Mouse (Mus musculus) thymus, postnatal 36 days (tissue): ENCODE data around the gene Hps3.
"Not testable (repeated sequence)": the region's sequence is repeated elsewhere in the genome, so short reads cannot be mapped to it uniquely, and the experiment has no call there.

Experiments used
- DNase-seq, 2 experiments: peaks; one replicate each; pipeline ENCODE4 v3.0.0; 2022; ENCODE audit warnings: mixed read lengths in 2 of 2

Gene Hps3

DNA sequence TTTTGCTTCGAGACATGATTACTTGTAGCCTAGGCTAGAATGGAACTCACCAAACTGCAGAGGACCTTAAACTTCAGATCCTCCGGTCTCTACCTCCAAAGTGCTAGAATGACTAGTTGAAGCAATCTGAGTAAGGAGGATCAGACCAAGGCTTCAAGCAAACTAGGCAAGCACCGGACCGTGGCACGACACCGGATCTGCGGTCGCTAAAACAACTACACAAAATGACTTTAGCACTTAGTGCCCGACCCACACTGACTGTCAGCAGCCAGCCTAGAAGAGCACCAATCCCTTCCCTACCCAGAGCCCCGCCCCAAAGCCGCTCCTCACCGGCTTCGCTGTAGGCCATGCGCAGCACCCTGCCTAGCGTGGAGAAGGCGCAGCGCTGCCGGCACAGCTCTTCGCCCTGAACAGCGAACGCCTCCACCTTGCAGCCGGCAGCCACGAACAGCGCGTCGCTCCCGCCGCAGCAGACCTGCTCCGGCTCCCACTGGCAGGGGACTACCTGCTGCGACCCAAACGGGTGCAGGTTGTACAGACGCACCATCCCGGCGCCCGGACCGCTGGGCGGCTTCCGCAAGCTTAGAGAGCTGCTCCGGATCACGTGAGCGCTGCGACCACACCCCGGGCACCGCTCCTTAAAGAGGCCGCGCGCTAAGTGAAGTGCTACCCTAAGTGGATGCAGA is at the start of gene Hps3:
Gene Hps3, minus strand, starts transcription at position 597 of the 686 bp plus-strand sequence.
- DNase-seq: peak; percentile 86 to 87

- no peak for DNase-seq
Measured at GRCm38 (mm10) chr3:20082161-20082560, 47.0 kb upstream of the Hps3 start.

DNA sequence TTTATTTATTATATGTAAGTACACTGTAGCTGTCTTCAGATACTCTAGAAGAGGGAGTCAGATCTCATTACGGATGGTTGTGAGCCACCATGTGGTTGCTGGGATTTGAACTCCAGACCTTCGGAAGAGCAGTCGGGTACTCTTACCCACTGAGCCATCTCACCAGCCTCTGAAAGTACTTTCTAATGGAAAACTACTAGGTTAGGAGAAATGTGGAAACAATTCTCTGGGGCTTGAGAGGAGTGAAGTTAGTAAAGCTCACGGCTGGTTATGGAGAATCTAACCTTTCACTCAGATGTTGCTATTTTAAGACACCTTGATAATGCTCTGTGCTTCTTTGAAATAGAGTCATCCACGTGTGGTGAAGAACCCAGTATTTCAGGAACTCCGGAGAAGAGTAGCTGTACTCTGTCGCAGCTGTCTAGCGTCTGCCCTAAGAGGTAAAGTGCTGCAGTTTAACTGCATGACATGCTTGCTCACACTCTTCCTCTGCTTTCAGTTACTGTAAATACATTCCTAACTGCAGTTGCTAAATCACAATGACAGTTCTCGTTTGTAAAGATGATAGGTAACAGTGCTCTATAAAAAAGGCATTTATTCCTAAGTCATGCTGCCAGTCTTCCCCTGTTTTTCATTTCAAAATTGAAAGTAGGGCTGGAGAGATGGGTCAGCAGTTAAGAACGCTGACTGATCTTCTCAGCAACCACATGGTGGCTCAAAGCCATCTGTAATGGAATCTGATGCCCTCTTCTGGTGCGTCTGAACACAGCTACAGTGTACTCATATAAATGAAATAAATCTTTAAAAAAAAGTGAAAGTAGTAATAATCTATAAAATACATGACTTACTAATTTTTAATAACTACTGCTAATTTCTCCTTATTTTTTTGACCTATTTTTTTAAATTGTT is 41.3 kb upstream of the Hps3 start:
- DNase-seq: no peak

- no peak for DNase-seq
Measured at GRCm38 (mm10) chr3:20058197-20058541, 23.1 kb upstream of the Hps3 start.

DNA sequence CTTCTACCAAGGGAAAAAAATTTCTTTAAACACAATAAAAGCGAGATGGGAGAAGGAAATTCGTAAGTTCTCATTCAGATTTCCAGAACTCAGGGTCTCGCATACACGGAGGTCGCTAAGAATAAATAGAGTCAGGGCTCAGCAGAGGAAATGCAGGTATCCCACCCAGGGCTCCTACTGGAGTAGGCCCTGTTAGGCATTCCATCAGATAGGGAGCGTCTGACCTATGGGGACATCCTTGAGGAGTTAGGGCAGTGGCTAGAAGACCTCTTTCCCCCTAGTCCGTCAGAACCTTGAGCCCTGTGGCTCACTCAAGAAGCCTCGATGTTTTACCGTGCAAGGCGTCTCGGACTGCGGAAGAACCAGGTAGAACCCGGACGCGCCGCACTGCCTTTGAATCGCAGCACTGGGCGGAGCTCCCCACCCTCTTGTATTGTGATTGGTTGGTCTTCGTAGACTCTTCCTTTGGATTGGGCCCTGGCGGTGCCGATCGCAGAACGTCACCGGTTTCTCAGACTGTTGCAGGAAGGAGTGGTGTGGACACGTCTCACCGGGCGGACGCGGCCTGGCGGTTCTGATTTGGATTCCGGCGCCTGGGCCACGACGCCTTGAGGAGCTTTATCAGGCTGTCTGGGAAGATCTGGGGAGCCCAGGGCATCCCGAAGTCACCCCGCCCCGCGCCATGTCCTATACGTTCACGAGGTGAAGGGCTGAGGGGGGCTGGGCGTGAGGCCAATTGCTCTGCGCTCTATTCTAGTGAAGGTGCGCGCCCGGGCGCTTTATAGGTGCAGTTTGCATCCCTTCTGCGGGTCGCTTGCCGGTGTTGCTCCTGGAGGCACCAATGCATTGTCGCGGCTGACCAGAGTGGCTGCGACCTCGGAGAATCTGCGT is 22.4 kb upstream of the Hps3 start, which contains the start of gene Hltf:
Gene Hltf, plus strand, starts transcription at position 506 of the 891 bp plus-strand sequence.
- DNase-seq: peak; percentile 93 to 94

GRCm38 (mm10) chr3:20044736-20045135 is 9.6 kb upstream of the Hps3 start:
- not testable (repeated sequence) for DNase-seq

DNA sequence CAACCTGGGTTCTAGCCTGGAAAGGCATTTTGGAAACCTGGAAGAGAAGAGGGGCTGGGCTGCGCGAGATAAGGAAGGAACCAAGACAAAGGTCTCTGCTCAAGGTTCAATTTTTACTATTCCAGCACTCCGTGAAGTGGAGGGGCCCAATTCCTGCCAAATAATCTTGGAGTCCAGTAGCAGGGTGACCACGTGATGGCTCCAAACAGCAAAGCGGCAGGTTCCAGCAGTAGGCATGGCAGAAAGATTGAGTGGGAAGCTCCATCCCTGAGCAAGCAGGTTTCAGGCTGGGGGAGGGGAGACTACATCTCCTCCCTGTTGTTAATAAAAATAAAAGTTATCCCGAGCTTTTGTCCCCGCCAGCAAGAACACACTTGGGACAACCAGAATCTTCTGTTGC is 6.3 kb upstream of the Hps3 start:
- DNase-seq: not testable (repeated sequence)

DNA sequence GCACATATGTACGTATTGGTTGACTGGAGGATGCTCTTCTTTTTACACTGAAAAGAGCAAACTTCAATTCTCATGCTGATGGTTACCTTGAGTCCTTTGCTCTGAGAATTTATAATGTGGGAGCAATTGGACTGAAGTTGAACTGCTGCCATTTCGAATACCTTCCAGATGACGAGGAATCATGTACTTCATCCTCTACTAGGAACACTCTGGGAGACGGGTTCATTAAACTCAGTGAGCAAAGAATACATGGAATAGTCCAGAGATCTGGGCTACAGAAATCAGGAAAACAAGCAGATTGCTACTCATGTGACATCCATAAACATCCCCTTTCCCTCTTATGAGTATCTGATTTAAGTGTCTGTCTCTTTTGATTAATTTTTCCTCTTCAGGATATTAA is 954 bp upstream of the Hps3 start:
- DNase-seq: no peak

GRCm38 (mm10) chr3:20033761-20034718 is 1.1 kb downstream of the Hps3 start:
- no peak for DNase-seq

- DNase-seq: no peak
Measured at GRCm38 (mm10) chr3:20030807-20031206, 4.3 kb downstream of the Hps3 start.

DNA sequence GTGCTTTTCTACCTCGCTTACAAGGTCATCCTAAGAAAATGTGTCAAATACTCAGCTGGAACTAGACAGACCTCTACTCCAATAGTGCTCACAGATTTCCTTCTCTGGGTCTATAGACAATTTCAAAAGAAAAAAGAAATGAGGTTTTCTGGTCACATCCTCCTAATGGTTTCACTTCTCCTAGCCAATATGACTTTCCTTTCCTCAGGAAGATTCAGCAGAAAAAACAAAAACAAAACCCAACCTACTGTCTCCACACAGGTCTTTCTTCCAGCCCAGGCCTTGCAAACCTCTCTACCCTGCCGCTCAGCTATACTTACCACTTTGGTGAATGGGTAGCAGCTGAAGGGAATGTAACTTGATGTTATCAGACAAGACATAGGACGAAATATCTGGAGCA is 6.5 kb downstream of the Hps3 start:
- DNase-seq: no peak

GRCm38 (mm10) chr3:20027788-20028187 is 7.3 kb downstream of the Hps3 start:
- DNase-seq: no peak

DNA sequence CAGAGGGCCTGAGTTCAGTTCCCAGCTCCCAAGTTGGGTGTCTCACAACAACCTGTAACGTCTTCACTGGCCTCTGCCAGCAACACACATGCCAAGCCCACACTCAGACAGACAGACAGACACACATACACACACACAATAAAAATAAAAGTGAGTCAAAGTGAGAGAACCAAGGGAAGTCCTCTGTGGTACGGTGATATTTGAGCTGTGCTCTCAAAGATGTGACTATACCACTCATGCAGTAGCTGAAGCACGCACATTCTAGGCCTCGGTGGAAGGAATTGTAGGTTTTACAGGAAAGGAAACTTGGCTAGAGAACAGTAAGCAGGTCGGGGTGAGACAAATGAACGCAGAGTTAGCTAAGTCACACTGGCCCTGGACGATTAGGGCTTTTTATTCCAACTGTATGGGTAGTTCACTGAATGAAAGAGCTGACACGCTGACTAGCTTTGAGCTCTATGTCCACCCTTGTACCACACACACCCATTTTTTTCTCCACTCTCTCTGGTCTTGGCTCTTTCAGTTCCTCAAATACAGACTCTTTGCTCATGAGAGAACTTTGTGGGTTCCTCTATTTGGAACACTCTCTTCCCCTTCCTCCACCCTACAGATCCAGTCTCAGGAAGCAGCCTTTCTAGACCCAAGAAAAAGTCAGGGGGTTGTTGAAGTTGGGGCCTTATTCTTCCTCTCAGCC is 8.0 kb downstream of the Hps3 start:
- no peak for DNase-seq

- no peak for DNase-seq
Measured at GRCm38 (mm10) chr3:20026481-20026880, 8.6 kb downstream of the Hps3 start.

- DNase-seq: no peak
Measured at GRCm38 (mm10) chr3:20023832-20024231, 11.3 kb downstream of the Hps3 start.

- no peak for DNase-seq
Measured at GRCm38 (mm10) chr3:20018076-20018475, 17.0 kb downstream of the Hps3 start.

DNA sequence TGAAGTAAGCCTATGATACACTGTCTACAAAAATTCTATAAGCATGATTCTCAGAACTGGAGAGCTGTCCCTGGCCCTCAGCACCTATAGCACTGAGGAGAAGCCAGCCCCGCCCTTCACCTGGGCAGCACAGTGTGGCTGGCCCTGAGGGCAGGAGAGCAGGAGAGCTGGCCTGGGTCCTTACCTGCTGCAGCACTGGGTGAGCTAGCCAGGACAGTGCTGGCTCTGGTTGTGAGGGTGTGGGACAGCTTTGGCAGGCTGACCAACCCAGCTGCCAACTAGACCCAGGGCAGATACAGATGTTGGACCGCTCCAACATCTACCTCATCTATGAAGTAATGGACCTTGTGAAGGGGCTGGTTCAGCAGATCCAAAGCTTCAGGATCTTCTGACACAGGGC is 20.7 kb downstream of the Hps3 start:
- no peak for DNase-seq

GRCm38 (mm10) chr3:20010905-20011304 is 24.2 kb downstream of the Hps3 start:
- not testable (repeated sequence) for DNase-seq

DNA sequence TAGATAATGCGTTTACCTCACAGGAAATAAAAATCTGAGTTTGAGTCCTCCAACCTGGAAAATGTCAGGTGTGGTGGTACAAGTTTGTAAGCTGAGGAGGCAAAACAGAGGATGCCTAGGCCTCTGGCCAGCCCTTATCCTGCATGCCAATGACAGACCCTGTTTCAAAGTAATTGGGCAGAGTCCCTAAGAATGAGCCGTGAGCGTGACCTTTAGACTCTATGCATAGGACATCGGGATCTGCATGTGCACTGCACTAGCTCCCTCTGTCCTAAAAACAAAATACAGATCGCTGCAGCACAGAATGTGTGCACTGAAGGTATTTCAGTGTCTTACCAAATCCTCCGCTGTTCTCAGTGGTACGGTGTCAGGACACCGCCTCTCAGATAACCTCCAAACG is 24.7 kb downstream of the Hps3 start:
- no peak for DNase-seq

GRCm38 (mm10) chr3:20007759-20008158 is 27.4 kb downstream of the Hps3 start:
- no peak for DNase-seq

GRCm38 (mm10) chr3:20007275-20007674 is 27.8 kb downstream of the Hps3 start:
- no peak for DNase-seq
